Mouse (Mus musculus) intestine, embryonic 14.5 days (tissue): ENCODE results near the gene Haus2. TPM values are rescaled to one million over a fixed set of nuclear protein-coding genes. Genes with fewer than 3 reads are reported as not detected.
A peak's percentile ranks its signal among the peaks of the same experiment; 100 is the strongest.
"Not testable (repeated sequence)": the region's sequence is repeated elsewhere in the genome, so short reads cannot be mapped to it uniquely, and the experiment has no call there.

ENCODE experiments used
- ATAC-seq: fragments of 200-750 bp; cut with Nextera tagmentation; replicated peaks from 2 replicates; pipeline ENCODE4 v1.8.0; 2017; ENCODE audit warnings: low read depth, moderate number of reproducible peaks, moderate TSS enrichment, moderate library complexity; ENCODE audit not compliant: low FRiP score, low TSS enrichment
- DNase-seq: peaks from one replicate; pipeline ENCODE4 v3.0.0-alpha.2; 2018; ENCODE audit warnings: low spot score
- H3K27ac ChIP-seq: fragments of 300-500 bp; sonication (generic); 2 replicates; pipeline ENCODE4 v1.5.1; 2014; ENCODE audit warnings: low read depth, mild to moderate bottlenecking, control low read depth
- H3K27me3 ChIP-seq: fragments of 300-500 bp; sonication (generic); replicated peaks from 2 replicates; pipeline ENCODE4 v1.6.1; 2014; ENCODE audit warnings: low read length, control low read depth; ENCODE audit not compliant: control insufficient read depth, insufficient read depth
- H3K36me3 ChIP-seq: fragments of 300-500 bp; sonication (generic); 2 replicates; pipeline ENCODE4 v1.6.1; 2014; ENCODE audit warnings: low read length, control low read depth; ENCODE audit not compliant: control insufficient read depth, insufficient read depth
- H3K4me1 ChIP-seq: fragments of 300-500 bp; sonication (generic); replicated peaks from 2 replicates; pipeline ENCODE4 v1.6.1; 2014; ENCODE audit warnings: low read length, control low read depth, mixed read lengths; ENCODE audit not compliant: control insufficient read depth, insufficient read depth
- H3K4me2 ChIP-seq: fragments of 300-500 bp; sonication (generic); 2 replicates; pipeline ENCODE4 v1.6.1; 2014; ENCODE audit warnings: low read length
- H3K4me3 ChIP-seq: fragments of 300-500 bp; sonication (generic); 2 replicates; pipeline ENCODE4 v1.5.1; 2014; ENCODE audit warnings: low read depth, low read length, control low read depth, mixed read lengths
- H3K9ac ChIP-seq: fragments of 300-500 bp; sonication (generic); 2 replicates; pipeline ENCODE4 v1.6.1; 2014; ENCODE audit warnings: mild to moderate bottlenecking, low read length
- H3K9me3 ChIP-seq: fragments of 300-500 bp; sonication (generic); 2 replicates; pipeline ENCODE4 v1.6.1; 2016; ENCODE audit warnings: low read length, control low read depth; ENCODE audit not compliant: control insufficient read depth
- WGBS: fragments of 180-500 bp; shearing (Covaris S2); extraction: QIAGEN DNeasy Blood & Tissue Kit; methylation state at CpG from one replicate; pipeline ENCODE4 v1.1.7; 2014; 5-methylcytosine and 5-hydroxymethylcytosine counted together
- polyA plus RNA-seq: library from polyadenylated mRNA; unstranded; fragments of >200 nt; fragmentation: Nextera tagmentation; extraction: Ambion mirVana; gene quantifications from 2 replicates; pipeline ENCODE4 v1.2.1, GENCODE M21; 2014

Haus2 gene
- 26.1 and 27.3 TPM in 2 replicates for polyA plus RNA-seq

- peak within 1 kb of the TSS; percentile 85 for H3K27ac ChIP-seq
- H3K4me1 ChIP-seq: peaks cover 12% of the 10 kb centered on the region
- H3K9me3 ChIP-seq: no peaks in the 10 kb centered on the region
- peak within 1 kb of the TSS; percentile 69 for H3K9ac ChIP-seq
- ATAC-seq (peak; percentile 97), DNase-seq (peak; percentile 98)
- H3K36me3 ChIP-seq: peaks cover 16% of the 10 kb centered on the region
- under 1% methylated on average over 52 of the region's 52 CpGs for WGBS
- no peaks in the 10 kb centered on the region for H3K27me3 ChIP-seq
- peak within 1 kb of the TSS; percentile 95 for H3K4me3 ChIP-seq
- H3K4me2 ChIP-seq: peak within 1 kb of the TSS; percentile 83
Observed at GRCm38 (mm10) chr2:120608830-120609723, at the start of gene Haus2, which contains the start of gene Lrrc57. Haus2 (plus strand) TSS chr2:120609383. Lrrc57 (minus strand) TSS chr2:120609520.

GRCm38 (mm10) chr2:120561524-120561923, 47.7 kb upstream of the Haus2 start:
- no peak overlapping the region for H3K4me2 ChIP-seq
- no peak overlapping the region for H3K27ac ChIP-seq
- DNase-seq (no peak), ATAC-seq (no peak)
- no peak overlapping the region for H3K9ac ChIP-seq
- H3K9me3 ChIP-seq: no peaks in the 10 kb centered on the region
- H3K27me3 ChIP-seq: no peaks in the 10 kb centered on the region
- no peaks in the 10 kb centered on the region for H3K4me1 ChIP-seq
- no peaks in the 10 kb centered on the region for H3K36me3 ChIP-seq
- no peak overlapping the region for H3K4me3 ChIP-seq
- WGBS: 100% methylated on average over 1 of the region's 1 CpGs

- Histone ChIP-seq H3K27ac (peak overlapping the region; percentile 70; the same call in 1 of the 2 replicates), H3K4me3 (peak overlapping the region; percentile 88), H3K9ac (peak overlapping the region; percentile 91), H3K4me1 (no peaks in the 10 kb centered on the region; the same call in 1 of the 2 replicates), H3K9me3 (no peaks in the 10 kb centered on the region), H3K4me2 (peak overlapping the region; percentile 62), H3K27me3 (no peaks in the 10 kb centered on the region), H3K36me3 (no peaks in the 10 kb centered on the region)
- ATAC-seq (no peak), DNase-seq (no peak)
- whole genome bisulfite sequencing: 23% methylated on average over 9 of the region's 9 CpGs
Observed at GRCm38 (mm10) chr2:120562859-120563234, 46.3 kb upstream of the Haus2 start.

- H3K4me3 ChIP-seq: peak within 1 kb of the TSS; percentile 88
- peak within 1 kb of the TSS; percentile 91 for H3K9ac ChIP-seq
- DNase-seq (peak; percentile 88), ATAC-seq (peak; percentile 77)
- no peaks in the 10 kb centered on the region for H3K36me3 ChIP-seq
- under 1% methylated on average over 50 of the region's 50 CpGs for WGBS
- peak within 1 kb of the TSS; percentile 70 for H3K27ac ChIP-seq
- no peaks in the 10 kb centered on the region for H3K9me3 ChIP-seq
- H3K4me2 ChIP-seq: peak within 1 kb of the TSS; percentile 62
- peaks cover 3% of the 10 kb centered on the region for H3K4me1 ChIP-seq
- no peaks in the 10 kb centered on the region for H3K27me3 ChIP-seq
Observed at GRCm38 (mm10) chr2:120563235-120563990, 45.8 kb upstream of the Haus2 start, which contains the start of gene Zfp106. Zfp106 (minus strand) TSS chr2:120563843.

GRCm38 (mm10) chr2:120564548-120565188, 44.5 kb upstream of the Haus2 start:
- not testable (repeated sequence) for DNase-seq, ATAC-seq, H3K4me2 ChIP-seq, H3K4me3 ChIP-seq, H3K27me3 ChIP-seq, H3K27ac ChIP-seq, H3K36me3 ChIP-seq, H3K9ac ChIP-seq, H3K9me3 ChIP-seq
- WGBS: 87% methylated on average over 4 of the region's 4 CpGs
- peaks cover 11% of the 10 kb centered on the region for H3K4me1 ChIP-seq

GRCm38 (mm10) chr2:120565363-120565762, 43.8 kb upstream of the Haus2 start:
- no peak for DNase-seq
- Histone ChIP-seq H3K27ac (no peak overlapping the region), H3K4me2 (no peak overlapping the region), H3K9ac (no peak overlapping the region), H3K27me3 (no peaks in the 10 kb centered on the region), H3K4me1 (peaks cover 11% of the 10 kb centered on the region), H3K36me3 (no peaks in the 10 kb centered on the region), H3K4me3 (no peak overlapping the region), H3K9me3 (no peaks in the 10 kb centered on the region)
- 83% methylated on average over 2 of the region's 2 CpGs for WGBS
- ATAC-seq: no peak

GRCm38 (mm10) chr2:120566886-120567797, 42.0 kb upstream of the Haus2 start, which contains the start of gene Snap23:
Snap23 (plus strand) TSS chr2:120567671.
- no peaks in the 10 kb centered on the region for H3K27me3 ChIP-seq
- peaks cover 8% of the 10 kb centered on the region; the same call in 1 of the 2 replicates for H3K36me3 ChIP-seq
- WGBS: 1% methylated on average over 42 of the region's 42 CpGs
- peak within 1 kb of the TSS; percentile 92 for H3K27ac ChIP-seq
- no peaks in the 10 kb centered on the region for H3K9me3 ChIP-seq
- peak within 1 kb of the TSS; percentile 78 for H3K4me3 ChIP-seq
- peak within 1 kb of the TSS; percentile 86 for H3K4me2 ChIP-seq
- H3K9ac ChIP-seq: peak within 1 kb of the TSS; percentile 76
- H3K4me1 ChIP-seq: peaks cover 11% of the 10 kb centered on the region
- ATAC-seq: peak; percentile 93
- peak; percentile 92 for DNase-seq
